Mouse (Mus musculus) thymus, adult 2 months (tissue): ENCODE measurements around the gene 4930402F06Rik.

Source experiments
- CTCF ChIP-seq: fragments of 200-500 bp; IDR thresholded peaks from 2 replicates; pipeline ENCODE4 v1.5.1; 2012; ENCODE audit warnings: mild to moderate bottlenecking, control low read depth, low read length, moderate library complexity, borderline replicate concordance; ENCODE audit not compliant: control insufficient read depth, poor library complexity, insufficient read depth; ENCODE audit errors: extremely low read depth
- POLR2A ChIP-seq: fragments of 200-500 bp; IDR thresholded peaks from 2 replicates; pipeline ENCODE4 v1.6.1; 2012; ENCODE audit warnings: mild to moderate bottlenecking, low read length, control low read depth, moderate library complexity; ENCODE audit not compliant: control insufficient read depth, poor library complexity, insufficient read depth; ENCODE audit errors: extremely low read depth

- TF ChIP-seq CTCF (no peak), POLR2A (no peak)
Measured at GRCm38 (mm10) chr2:35407266-35407665, 10.3 kb upstream of the 4930402F06Rik start.
